Comparison of ENCODE assay signal across 13 mouse cellular contexts in the genomic region with DNA sequence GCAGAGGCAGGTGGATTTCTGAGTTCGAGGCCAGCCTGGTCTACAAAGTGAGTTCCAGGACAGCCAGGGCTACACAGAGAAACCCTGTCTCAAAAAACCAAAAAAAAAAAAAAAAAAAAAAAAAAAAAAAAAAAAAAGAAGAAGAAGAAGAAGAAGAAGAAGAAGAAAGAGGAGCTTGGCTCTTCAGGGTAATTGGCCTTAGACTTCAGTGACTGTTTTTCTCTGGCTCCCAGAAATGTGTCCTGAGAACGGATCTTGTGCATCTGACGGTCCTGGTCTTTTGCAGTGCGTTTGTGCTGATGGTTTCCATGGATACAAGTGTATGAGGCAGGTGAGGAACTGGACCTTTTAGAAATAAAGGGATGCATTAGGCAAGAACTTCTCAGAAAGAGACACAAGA. TPM values are rescaled to one million over a fixed set of nuclear protein-coding genes. Genes with fewer than 3 reads are reported as not detected.
DNase-seq lines count a peak whose midpoint lies in the region; ATAC-seq and TF ChIP-seq lines count a peak whose summit lies in the region.
"Not testable (repeated sequence)": the region's sequence is repeated elsewhere in the genome, so short reads cannot be mapped to it uniquely, and the experiment has no call there.
"Had no signal": no experiment of that assay in that cellular context is flagged by ENCODE, and none has a peak within 500 bp of the region (broad histone marks: within the 10 kb centered on the region; RNA-seq: fewer than 3 reads in every experiment).

No protein-coding gene starts in this region.

- H3K9ac ChIP-seq in heart, embryonic 12.5 days, result peak overlapping the region; percentile 88; the same call in 1 of the 2 replicates
- H3K9ac ChIP-seq in hindbrain, embryonic 16.5 days (ENCODE audit: low read depth, low read length), result peak overlapping the region; percentile 64; the same call in 1 of the 2 replicates
- peak overlapping the region; percentile 60; the same call in 1 of the 2 replicates for H3K9ac ChIP-seq in liver, embryonic 16.5 days (ENCODE audit: low read depth, low read length)
- H3K9ac ChIP-seq in midbrain, embryonic 14.5 days (replicated peaks; ENCODE audit: low read length), result peak overlapping the region; percentile 77
- H3K9ac ChIP-seq in stomach, embryonic 16.5 days (ENCODE audit: low read length), result peak overlapping the region; percentile 86

- intact Hi-C loops in left cerebral cortex, adult 2 months (cut with DNase I), result not testable (repeated sequence)

- H3K4me2 ChIP-seq in heart, embryonic 12.5 days, result peak overlapping the region; percentile 89
- H3K4me2 ChIP-seq in hindbrain, embryonic 16.5 days (ENCODE audit: low read length), result peak overlapping the region; percentile 97
- peak overlapping the region; percentile 84 for H3K4me2 ChIP-seq in liver, embryonic 16.5 days (ENCODE audit: low read depth, low read length)
- H3K4me2 ChIP-seq in midbrain, embryonic 14.5 days (ENCODE audit: low read length), result peak overlapping the region; percentile 96
- peak overlapping the region; percentile 94 for H3K4me2 ChIP-seq in stomach, embryonic 16.5 days (ENCODE audit: low read depth, low read length)

- WGBS in heart, embryonic 12.5 days, result 66% methylated on average over 4 of the region's 4 CpGs
- WGBS in hindbrain, embryonic 16.5 days, result 47% methylated on average over 4 of the region's 4 CpGs
- 69% methylated on average over 4 of the region's 4 CpGs for WGBS in liver, embryonic 16.5 days (ENCODE audit: insufficient replicate concordance)
- 57% methylated on average over 4 of the region's 4 CpGs for WGBS in midbrain, embryonic 14.5 days
- 50% methylated on average over 4 of the region's 4 CpGs for WGBS in stomach, embryonic 16.5 days

- H3K4me1 ChIP-seq in erythroblast, embryonic 14.5 days (ENCODE audit: control insufficient read depth), result peaks cover 41% of the 10 kb centered on the region
- not testable (repeated sequence) for H3K4me1 ChIP-seq in heart, embryonic 12.5 days (replicated peaks)
- peaks cover 17% of the 10 kb centered on the region for H3K4me1 ChIP-seq in hindbrain, embryonic 16.5 days (ENCODE audit: control insufficient read depth, insufficient read depth, low read depth, low read length)
- peaks cover 20% of the 10 kb centered on the region for H3K4me1 ChIP-seq in liver, embryonic 16.5 days (ENCODE audit: control insufficient read depth, low read depth, low read length)
- peaks cover 15% of the 10 kb centered on the region for H3K4me1 ChIP-seq in midbrain, embryonic 14.5 days (ENCODE audit: control insufficient read depth, insufficient read depth, low read length)
- H3K4me1 ChIP-seq in stomach, embryonic 16.5 days (ENCODE audit: control insufficient read depth, insufficient read depth, low read length), result peaks cover 20% of the 10 kb centered on the region

- peaks cover 22% of the 10 kb centered on the region for H3K36me3 ChIP-seq in erythroblast, embryonic 14.5 days (ENCODE audit: control insufficient read depth)
- H3K36me3 ChIP-seq in heart, embryonic 12.5 days, result peaks cover 27% of the 10 kb centered on the region
- not testable (repeated sequence) for H3K36me3 ChIP-seq in hindbrain, embryonic 16.5 days (ENCODE audit: control insufficient read depth, insufficient read depth, low read length); liver, embryonic 16.5 days (ENCODE audit: control insufficient read depth, insufficient read depth); stomach, embryonic 16.5 days (ENCODE audit: control insufficient read depth, insufficient read depth, low read length)
- peaks cover 11% of the 10 kb centered on the region; the same call in 1 of the 2 replicates for H3K36me3 ChIP-seq in midbrain, embryonic 14.5 days (ENCODE audit: control insufficient read depth, insufficient read depth, low read length)

- H3K27me3 ChIP-seq in erythroblast, embryonic 14.5 days (ENCODE audit: control insufficient read depth); heart, embryonic 12.5 days (replicated peaks); hindbrain, embryonic 16.5 days (replicated peaks; ENCODE audit: control insufficient read depth, insufficient read depth, low read length); liver, embryonic 16.5 days (ENCODE audit: control insufficient read depth, insufficient read depth, low read depth, low read length); midbrain, embryonic 14.5 days (ENCODE audit: control insufficient read depth, insufficient read depth, low read length); stomach, embryonic 16.5 days (ENCODE audit: control insufficient read depth, insufficient read depth, low read length): not testable (repeated sequence)

- H3K9me3 ChIP-seq in erythroblast, embryonic 14.5 days (ENCODE audit: control insufficient read depth, low read length); heart, embryonic 12.5 days (replicated peaks); hindbrain, embryonic 16.5 days (ENCODE audit: control insufficient read depth, low read length); liver, embryonic 16.5 days (replicated peaks; ENCODE audit: control insufficient read depth, low read length); midbrain, embryonic 14.5 days (ENCODE audit: control insufficient read depth, low read length); stomach, embryonic 16.5 days (replicated peaks; ENCODE audit: control insufficient read depth, low read length): not testable (repeated sequence)

- DNase-seq in R1 (ENCODE audit: low read depth, low spot score), result peak; percentile 37
- DNase-seq in left cerebral cortex, adult 2 months (ENCODE audit: extremely low spot score in 1 of 2, low spot score in 2 of 2); midbrain, embryonic 14.5 days: not testable (repeated sequence)

- H3K27ac ChIP-seq in heart, embryonic 12.5 days (ENCODE audit: poor library complexity, severe bottlenecking), result peak overlapping the region; percentile 58; the same call in 1 of the 2 replicates
- H3K27ac ChIP-seq in hindbrain, embryonic 16.5 days (ENCODE audit: low read depth, low read length); left cerebral cortex, adult 2 months; liver, embryonic 16.5 days (ENCODE audit: low read length): not testable (repeated sequence)
- H3K27ac ChIP-seq in midbrain, embryonic 14.5 days (replicated peaks; ENCODE audit: low read depth, low read length), result peak overlapping the region; percentile 78
- H3K27ac ChIP-seq in stomach, embryonic 16.5 days (ENCODE audit: low read length), result peak overlapping the region; percentile 86

- peak overlapping the region; percentile 78 for H3K4me3 ChIP-seq in erythroblast, embryonic 14.5 days (replicated peaks)
- peak overlapping the region; percentile 72 for H3K4me3 ChIP-seq in heart, embryonic 12.5 days
- H3K4me3 ChIP-seq in hindbrain, embryonic 16.5 days (ENCODE audit: low read length), result peak overlapping the region; percentile 76
- H3K4me3 ChIP-seq in left cerebral cortex, adult 2 months, result peak overlapping the region; percentile 67
- H3K4me3 ChIP-seq in liver, embryonic 16.5 days (ENCODE audit: low read depth, low read length), result peak overlapping the region; percentile 60
- H3K4me3 ChIP-seq in midbrain, embryonic 14.5 days (replicated peaks; ENCODE audit: low read depth, low read length), result peak overlapping the region; percentile 63
- peak overlapping the region; percentile 67 for H3K4me3 ChIP-seq in stomach, embryonic 16.5 days (replicated peaks; ENCODE audit: low read length)

- TF ChIP-seq CTCF in left cerebral cortex, adult 2 months (IDR thresholded peaks at IDR 0.05), result not testable (repeated sequence)

- ATAC-seq in heart, embryonic 12.5 days (ENCODE audit: insufficient number of reproducible peaks, low FRiP score); hindbrain, embryonic 16.5 days; liver, embryonic 16.5 days (ENCODE audit: low read depth); midbrain, embryonic 14.5 days (ENCODE audit: low FRiP score, low TSS enrichment); stomach, embryonic 16.5 days (ENCODE audit: insufficient read depth, low FRiP score): not testable (repeated sequence)

RNA-seq across cellular contexts. Expression of gene Cad, which starts 0.9 kb away (rescaled TPM):
- polyA plus RNA-seq in erythroblast, embryonic 14.5 days (2012), result 14.6 and 19.9 TPM in 2 replicates
- 38.4 and 39.2 TPM in 2 replicates for polyA plus RNA-seq in heart, embryonic 12.5 days (2016; fragmentation: Nextera tagmentation; extraction: Ambion mirVana)
- 11.6 and 16.8 TPM in 2 replicates for polyA plus RNA-seq in hindbrain, embryonic 16.5 days (2015; fragmentation: Nextera tagmentation; extraction: Ambion mirVana)
- total RNA-seq in left cerebral cortex, adult 2 months (2021), result 10 to 100 TPM; 23.4 to 27.6 TPM
- 13.0 and 14.2 TPM in 2 replicates for polyA plus RNA-seq in liver, embryonic 16.5 days (2015; fragmentation: Nextera tagmentation; extraction: Ambion mirVana)
- 11.8 and 17.2 TPM in 2 replicates for polyA plus RNA-seq in midbrain, embryonic 14.5 days (2014; fragmentation: Nextera tagmentation; extraction: Ambion mirVana)
- polyA plus RNA-seq in stomach, embryonic 16.5 days (2015; fragmentation: Nextera tagmentation; extraction: Ambion mirVana), result 26.0 and 26.8 TPM in 2 replicates

RNA-seq across cellular contexts. Expression of gene Slc5a6, which starts 5.0 kb away (rescaled TPM):
- 0.07 and 0.13 TPM in 2 replicates for polyA plus RNA-seq in erythroblast, embryonic 14.5 days (2012)
- 7.9 and 8.0 TPM in 2 replicates for polyA plus RNA-seq in heart, embryonic 12.5 days (2016; fragmentation: Nextera tagmentation; extraction: Ambion mirVana)
- 30.1 and 31.6 TPM in 2 replicates for polyA plus RNA-seq in hindbrain, embryonic 16.5 days (2015; fragmentation: Nextera tagmentation; extraction: Ambion mirVana)
- total RNA-seq in left cerebral cortex, adult 2 months (2021), result 10 to 100 TPM; 16.7 to 19.3 TPM
- polyA plus RNA-seq in liver, embryonic 16.5 days (2015; fragmentation: Nextera tagmentation; extraction: Ambion mirVana), result 3.1 and 4.8 TPM in 2 replicates
- 19.2 and 19.6 TPM in 2 replicates for polyA plus RNA-seq in midbrain, embryonic 14.5 days (2014; fragmentation: Nextera tagmentation; extraction: Ambion mirVana)
- polyA plus RNA-seq in stomach, embryonic 16.5 days (2015; fragmentation: Nextera tagmentation; extraction: Ambion mirVana), result 9.5 and 10.3 TPM in 2 replicates

RNA-seq across cellular contexts. Expression of gene Atraid, which starts 5.6 kb away (rescaled TPM):
- 0.81 and 1.6 TPM in 2 replicates for polyA plus RNA-seq in erythroblast, embryonic 14.5 days (2012)
- 102 and 107 TPM in 2 replicates for polyA plus RNA-seq in heart, embryonic 12.5 days (2016; fragmentation: Nextera tagmentation; extraction: Ambion mirVana)
- polyA plus RNA-seq in hindbrain, embryonic 16.5 days (2015; fragmentation: Nextera tagmentation; extraction: Ambion mirVana), result 174 and 195 TPM in 2 replicates
- total RNA-seq in left cerebral cortex, adult 2 months (2021), result 10 to 100 TPM; 67.1 to 68.9 TPM
- 63.8 and 67.9 TPM in 2 replicates for polyA plus RNA-seq in liver, embryonic 16.5 days (2015; fragmentation: Nextera tagmentation; extraction: Ambion mirVana)
- 163 and 183 TPM in 2 replicates for polyA plus RNA-seq in midbrain, embryonic 14.5 days (2014; fragmentation: Nextera tagmentation; extraction: Ambion mirVana)
- polyA plus RNA-seq in stomach, embryonic 16.5 days (2015; fragmentation: Nextera tagmentation; extraction: Ambion mirVana), result 163 and 167 TPM in 2 replicates

RNA-seq across cellular contexts. Expression of gene Dnajc5g, which starts 52.4 kb away (rescaled TPM):
- not detected in 2 replicates for polyA plus RNA-seq in erythroblast, embryonic 14.5 days (2012)
- not detected in 2 replicates for polyA plus RNA-seq in heart, embryonic 12.5 days (2016; fragmentation: Nextera tagmentation; extraction: Ambion mirVana)
- polyA plus RNA-seq in hindbrain, embryonic 16.5 days (2015; fragmentation: Nextera tagmentation; extraction: Ambion mirVana), result not detected in 2 replicates
- total RNA-seq in left cerebral cortex, adult 2 months (2021), result not detected
- polyA plus RNA-seq in liver, embryonic 16.5 days (2015; fragmentation: Nextera tagmentation; extraction: Ambion mirVana), result not detected in 2 replicates
- polyA plus RNA-seq in midbrain, embryonic 14.5 days (2014; fragmentation: Nextera tagmentation; extraction: Ambion mirVana), result not detected in 2 replicates
- polyA plus RNA-seq in stomach, embryonic 16.5 days (2015; fragmentation: Nextera tagmentation; extraction: Ambion mirVana), result not detected in 2 replicates
- total RNA-seq: adrenal gland, postnatal 10 days; gastrocnemius, postnatal 36 days; heart, postnatal 36 days; layer of hippocampus, postnatal 36 days had no signal
- polyA plus RNA-seq: urinary bladder, adult 2 months had no signal

RNA-seq across cellular contexts. Expression of gene Slc30a3, which starts 54.3 kb away (rescaled TPM):
- polyA plus RNA-seq in erythroblast, embryonic 14.5 days (2012), result not detected in 2 replicates
- 0.39 and 0.47 TPM in 2 replicates for polyA plus RNA-seq in heart, embryonic 12.5 days (2016; fragmentation: Nextera tagmentation; extraction: Ambion mirVana)
- polyA plus RNA-seq in hindbrain, embryonic 16.5 days (2015; fragmentation: Nextera tagmentation; extraction: Ambion mirVana), result 44.3 and 52.7 TPM in 2 replicates
- total RNA-seq in left cerebral cortex, adult 2 months (2021), result 100 to 1,000 TPM; 162 to 184 TPM
- polyA plus RNA-seq in liver, embryonic 16.5 days (2015; fragmentation: Nextera tagmentation; extraction: Ambion mirVana), result 0.39 and 0.48 TPM in 2 replicates
- polyA plus RNA-seq in midbrain, embryonic 14.5 days (2014; fragmentation: Nextera tagmentation; extraction: Ambion mirVana), result 19.8 and 20.0 TPM in 2 replicates
- 0.25 and 0.30 TPM in 2 replicates for polyA plus RNA-seq in stomach, embryonic 16.5 days (2015; fragmentation: Nextera tagmentation; extraction: Ambion mirVana)
- total RNA-seq: gastrocnemius, postnatal 36 days; heart, postnatal 36 days had no signal

Comparison
In these comparisons a context has a peak if more than half of its experiments do, and no peak if none do; other contexts are left out.
1. RNA of gene Atraid, which starts 5.6 kb away (polyA plus RNA-seq): 174 to 195 TPM in hindbrain, embryonic 16.5 days, 163 to 167 TPM in stomach, embryonic 16.5 days, 163 to 183 TPM in midbrain, embryonic 14.5 days, 102 to 107 TPM in heart, embryonic 12.5 days and 63.8 to 67.9 TPM in liver, embryonic 16.5 days; 0.81 to 1.6 TPM in erythroblast, embryonic 14.5 days; every median in the first group is over 10 times any median in the second.
2. Peak in every context shown above with its lines, with median percentiles within 50 percentile points of each other: H3K4me3 ChIP-seq, H3K4me2 ChIP-seq and H3K9ac ChIP-seq.